Mouse (Mus musculus) liver, embryonic 14.5 days (tissue): ENCODE measurements around the gene Klhl29. TPM values are rescaled to one million over a fixed set of nuclear protein-coding genes. Genes with fewer than 3 reads are reported as not detected.

Source experiments
- ATAC-seq: fragments of 200-750 bp; cut with Nextera tagmentation; 2 replicates; pipeline ENCODE4 v1.8.0; 2017; ENCODE audit warnings: moderate number of reproducible peaks, mild to moderate bottlenecking, moderate library complexity; ENCODE audit not compliant: insufficient read depth
- DNase-seq, 3 experiments: peaks; one replicate each; pipeline ENCODE4 v3.0.0-alpha.2; 2012 to 2013; ENCODE audit warnings: low read depth in 3 of 3, low spot score in 3 of 3
- H3K27ac ChIP-seq: fragments of 300-500 bp; sonication (generic); 2 replicates; pipeline ENCODE4 v1.5.1; 2014; ENCODE audit warnings: moderate library complexity, mild to moderate bottlenecking, control low read depth, inconsistent platforms
- H3K27me3 ChIP-seq: fragments of 300-500 bp; sonication (generic); 2 replicates; pipeline ENCODE4 v1.6.1; 2014; ENCODE audit warnings: mild to moderate bottlenecking, low read length, moderate library complexity; ENCODE audit not compliant: control insufficient read depth, insufficient read depth
- H3K36me3 ChIP-seq: fragments of 300-500 bp; sonication (generic); replicated peaks from 2 replicates; pipeline ENCODE4 v1.6.1; 2014; ENCODE audit warnings: low read depth; ENCODE audit not compliant: control insufficient read depth, insufficient read depth
- H3K4me1 ChIP-seq, 2 experiments: fragments of 200-500 bp in 1 of 2; fragments of 300-500 bp in 1 of 2; sonication (generic) in 1 of 2; replicated peaks; 2 replicates each; pipeline ENCODE4 v1.6.1; 2012 to 2014; ENCODE audit warnings: antibody characterized with exemption in 1 of 2, inconsistent platforms in 1 of 2, low read length in 1 of 2; ENCODE audit not compliant: control insufficient read depth in 2 of 2, insufficient read depth in 2 of 2
- H3K4me2 ChIP-seq: fragments of 300-500 bp; sonication (generic); 2 replicates; pipeline ENCODE4 v1.6.1; 2014; ENCODE audit warnings: low read depth, mild to moderate bottlenecking, control low read depth, moderate library complexity
- H3K4me3 ChIP-seq, 2 experiments: fragments of 200-500 bp in 1 of 2; fragments of 300-500 bp in 1 of 2; sonication (generic) in 1 of 2; 2 replicates each; pipeline ENCODE4 v1.5.1; 2012 to 2014; ENCODE audit warnings: low read depth in 2 of 2, low read length in 2 of 2, mild to moderate bottlenecking in 2 of 2, control low read depth in 1 of 2, inconsistent platforms in 1 of 2, moderate library complexity in 1 of 2; ENCODE audit not compliant: insufficient read depth in 1 of 2
- H3K9ac ChIP-seq: fragments of 300-500 bp; sonication (generic); replicated peaks from 2 replicates; pipeline ENCODE4 v1.6.1; 2014; ENCODE audit warnings: mild to moderate bottlenecking, control low read depth, moderate library complexity
- H3K9me3 ChIP-seq: fragments of 300-500 bp; sonication (generic); 2 replicates; pipeline ENCODE4 v1.6.1; 2016; ENCODE audit warnings: low read length, mixed read lengths; ENCODE audit not compliant: control insufficient read depth
- CTCF ChIP-seq: IDR thresholded peaks from 2 replicates; pipeline ENCODE4 v1.5.1; 2016; ENCODE audit warnings: antibody characterized with exemption, low read depth, control low read depth
- EP300 ChIP-seq: IDR thresholded peaks from 2 replicates; pipeline ENCODE4 v1.6.1; 2016; ENCODE audit warnings: antibody characterized with exemption, low read depth
- WGBS: fragments of 180-500 bp; shearing (Covaris S2); extraction: QIAGEN DNeasy Blood & Tissue Kit; methylation state at CpG from one replicate; pipeline ENCODE4 v1.1.7; 2014; ENCODE audit not compliant: insufficient replicate concordance; 5-methylcytosine and 5-hydroxymethylcytosine counted together
- polyA plus RNA-seq, 2 experiments: library from polyadenylated mRNA; depleted of rRNA in 1 of 2; stranded (reverse) in 1 of 2; unstranded in 1 of 2; fragments of >200 nt; fragmentation: Nextera tagmentation in 1 of 2; extraction: Ambion mirVana in 1 of 2; gene quantifications; 2 replicates each; pipeline versions ENCODE4 v1.2.1 to v1.2.3; 2012 to 2014

The Klhl29 gene
- polyA plus RNA-seq, 2 experiments, result 0.06 to 0.11 TPM

- TF ChIP-seq EP300, result no peak
- no peak for TF ChIP-seq CTCF
- no peak overlapping the region for H3K27ac ChIP-seq
- no peaks in the 10 kb centered on the region for H3K4me1 ChIP-seq
- no peak overlapping the region for H3K4me2 ChIP-seq
- H3K4me3 ChIP-seq, result no peak overlapping the region
- 55% methylated on average over 13 of the region's 13 CpGs for WGBS
- H3K9ac ChIP-seq, result no peak overlapping the region
- H3K27me3 ChIP-seq, result no peaks in the 10 kb centered on the region
- no peak for DNase-seq
- no peak for ATAC-seq
- H3K9me3 ChIP-seq, result no peaks in the 10 kb centered on the region
- H3K36me3 ChIP-seq, result no peaks in the 10 kb centered on the region
Observed at GRCm38 (mm10) chr12:5331810-5332484, 43.5 kb downstream of the Klhl29 start.

- WGBS, result 60% methylated on average over 6 of the region's 6 CpGs
- no peak overlapping the region for H3K4me3 ChIP-seq
Observed at GRCm38 (mm10) chr12:5330496-5331070, 44.9 kb downstream of the Klhl29 start.

GRCm38 (mm10) chr12:5322444-5323087 is 52.9 kb downstream of the Klhl29 start:
- DNase-seq (no peak), ATAC-seq (no peak)
- Histone ChIP-seq H3K27ac (no peak overlapping the region), H3K36me3 (no peaks in the 10 kb centered on the region), H3K4me3 (no peak overlapping the region), H3K27me3 (no peaks in the 10 kb centered on the region), H3K9ac (no peak overlapping the region), H3K4me2 (no peak overlapping the region), H3K4me1 (no peaks in the 10 kb centered on the region), H3K9me3 (no peaks in the 10 kb centered on the region)
- WGBS, result 64% methylated on average over 9 of the region's 9 CpGs
- TF ChIP-seq CTCF (no peak), EP300 (no peak)

More at GRCm38 (mm10) chr12:5330496-5331070, 44.9 kb downstream of the Klhl29 start:
- H3K9ac ChIP-seq, result no peak overlapping the region
- H3K27ac ChIP-seq, result no peak overlapping the region
- no peaks in the 10 kb centered on the region for H3K9me3 ChIP-seq
- H3K4me1 ChIP-seq, result no peaks in the 10 kb centered on the region
- H3K27me3 ChIP-seq, result no peaks in the 10 kb centered on the region
- TF ChIP-seq EP300 (no peak), CTCF (no peak)
- ATAC-seq (no peak), DNase-seq (no peak)
- no peaks in the 10 kb centered on the region for H3K36me3 ChIP-seq
- no peak overlapping the region for H3K4me2 ChIP-seq

- no peaks in the 10 kb centered on the region for H3K4me1 ChIP-seq
- H3K27me3 ChIP-seq, result no peaks in the 10 kb centered on the region
- H3K4me2 ChIP-seq, result no peak overlapping the region
- no peaks in the 10 kb centered on the region for H3K36me3 ChIP-seq
- TF ChIP-seq EP300 (no peak), CTCF (no peak)
- DNase-seq (no peak), ATAC-seq (no peak)
- no peaks in the 10 kb centered on the region for H3K9me3 ChIP-seq
- H3K27ac ChIP-seq, result no peak overlapping the region
- 61% methylated on average over 3 of the region's 3 CpGs for WGBS
- H3K9ac ChIP-seq, result no peak overlapping the region
- H3K4me3 ChIP-seq, result no peak overlapping the region
Observed at GRCm38 (mm10) chr12:5321017-5321416, 54.5 kb downstream of the Klhl29 start.

GRCm38 (mm10) chr12:5319359-5319973 is 56.0 kb downstream of the Klhl29 start:
- H3K27ac ChIP-seq, result no peak overlapping the region
- no peaks in the 10 kb centered on the region for H3K4me1 ChIP-seq
- H3K9ac ChIP-seq, result no peak overlapping the region
- no peaks in the 10 kb centered on the region for H3K27me3 ChIP-seq
- H3K4me2 ChIP-seq, result no peak overlapping the region
- TF ChIP-seq CTCF, result no peak
- TF ChIP-seq EP300, result no peak
- 48% methylated on average over 12 of the region's 12 CpGs for whole genome bisulfite sequencing
- no peaks in the 10 kb centered on the region for H3K9me3 ChIP-seq
- DNase-seq (no peak), ATAC-seq (no peak)
- no peaks in the 10 kb centered on the region for H3K36me3 ChIP-seq
- no peak overlapping the region for H3K4me3 ChIP-seq
